Mouse (Mus musculus): ENCODE results near the gene Tpcn2. TPM values are rescaled to one million over a fixed set of nuclear protein-coding genes. Genes with fewer than 3 reads are reported as not detected.

The Tpcn2 gene
- total and polyA plus RNA-seq, 3 experiments, result 3.7 to 7.3 (median 7.2) TPM

DNA sequence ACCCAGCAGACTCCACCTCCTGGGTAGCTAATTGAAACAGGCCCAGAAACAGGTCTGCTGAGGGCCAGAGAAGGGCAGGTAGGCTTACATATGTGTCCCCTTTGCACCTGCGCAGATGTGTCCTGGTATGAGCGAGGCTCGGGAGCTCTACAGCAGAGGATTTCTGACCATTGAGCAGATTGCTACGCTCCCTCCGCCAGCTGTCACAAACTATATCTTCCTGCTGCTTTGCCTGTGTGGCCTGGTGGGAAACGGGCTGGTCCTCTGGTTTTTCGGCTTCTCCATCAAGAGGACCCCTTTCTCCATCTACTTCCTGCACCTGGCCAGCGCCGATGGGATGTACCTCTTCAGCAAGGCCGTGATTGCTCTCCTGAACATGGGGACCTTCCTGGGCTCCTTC lies 23.8 kb upstream of the Tpcn2 start:
- no peak for TF ChIP-seq MXI1 (IDR thresholded peaks at IDR 0.05; ENCODE audit: low read depth, low read length)
- TF ChIP-seq MEF2A (IDR thresholded peaks at IDR 0.05; ENCODE audit: borderline replicate concordance, low read depth, low read length), result no peak
- TF ChIP-seq CTCF (conservative IDR thresholded peaks at IDR 0.05 in 1 of 2, IDR thresholded peaks at IDR 0.05 in 1 of 2; ENCODE audit: low read depth in 2 of 2, low read length in 2 of 2), result no peak
- no peak for TF ChIP-seq SIN3A (IDR thresholded peaks at IDR 0.05; ENCODE audit: low read length)
- TF ChIP-seq JUN (IDR thresholded peaks at IDR 0.05; ENCODE audit: insufficient read depth, low read depth, low read length), result no peak
- TF ChIP-seq USF1 (IDR thresholded peaks at IDR 0.05; ENCODE audit: low read depth, low read length), result no peak
- TF ChIP-seq CHD1 (IDR thresholded peaks at IDR 0.05; ENCODE audit: low read depth, low read length), result no peak
- TF ChIP-seq MAZ (IDR thresholded peaks at IDR 0.05; ENCODE audit: low read depth, low read length), result no peak
- no peak for TF ChIP-seq ZNF384 (IDR thresholded peaks at IDR 0.05; ENCODE audit: low read depth, low read length)
- TF ChIP-seq POLR2A (IDR thresholded peaks at IDR 0.05; ENCODE audit: low read depth, low read length), result no peak
- TF ChIP-seq ZMIZ1 (IDR thresholded peaks at IDR 0.05; ENCODE audit: low read depth, low read length), result no peak
- TF ChIP-seq NRF1 (IDR thresholded peaks at IDR 0.05; ENCODE audit: low read depth, low read length), result no peak
- TF ChIP-seq ETS1 (conservative IDR thresholded peaks at IDR 0.05; ENCODE audit: low read depth, low read length), result no peak
- TF ChIP-seq CHD2 (IDR thresholded peaks at IDR 0.05; ENCODE audit: low read length), result no peak
- TF ChIP-seq EP300 (IDR thresholded peaks at IDR 0.05; ENCODE audit: low read length), result no peak
- no peak for TF ChIP-seq USF2 (conservative IDR thresholded peaks at IDR 0.05; ENCODE audit: low read depth, low read length)
- H3K4me1 ChIP-seq (ENCODE audit: control insufficient read depth in 1 of 2, insufficient read depth in 2 of 2), result peaks cover 3 to 14% of the 10 kb centered on the region in 2 experiments; a peak in 3 of 4 replicates
- no peak for DNase-seq (ENCODE audit: extremely low read depth)
- no peaks in the 10 kb centered on the region for H3K9me3 ChIP-seq (replicated peaks; ENCODE audit: low read length)
- in situ Hi-C loops (cut with MboI; ENCODE audit: low pct_ligation_motif_present, low pct_unique_long_range_greater_than_20kb, low sequenced_read_pairs), result no loop called here
- no peak overlapping the region for H3K4me3 ChIP-seq (replicated peaks in 1 of 3; ENCODE audit: low read depth in 2 of 3, low read length in 2 of 3, poor library complexity in 1 of 3)
- no peak overlapping the region for H3K4me2 ChIP-seq (ENCODE audit: insufficient read depth, low read depth, poor library complexity, severe bottlenecking)
- H3K36me3 ChIP-seq (replicated peaks in 1 of 2; ENCODE audit: control insufficient read depth in 1 of 2, insufficient read depth in 1 of 2, low read length in 1 of 2), result no peaks in the 10 kb centered on the region
- peaks cover 84% of the 10 kb centered on the region for H3K27me3 ChIP-seq (replicated peaks)
- dilution Hi-C loops (cut with MboI; ENCODE audit: extremely low pct_ligation_motif_present, extremely low pct_unique_long_range_greater_than_20kb, low sequenced_read_pairs), result no loop called here
- no peak overlapping the region for H3K9ac ChIP-seq (ENCODE audit: insufficient read depth, low read depth)
- H3K27ac ChIP-seq (ENCODE audit: insufficient read depth, low read depth), result no peak overlapping the region
- H3K79me2 ChIP-seq (replicated peaks; ENCODE audit: control insufficient read depth, extremely low read depth, insufficient read depth, poor library complexity, severe bottlenecking), result no peaks in the 10 kb centered on the region

DNA sequence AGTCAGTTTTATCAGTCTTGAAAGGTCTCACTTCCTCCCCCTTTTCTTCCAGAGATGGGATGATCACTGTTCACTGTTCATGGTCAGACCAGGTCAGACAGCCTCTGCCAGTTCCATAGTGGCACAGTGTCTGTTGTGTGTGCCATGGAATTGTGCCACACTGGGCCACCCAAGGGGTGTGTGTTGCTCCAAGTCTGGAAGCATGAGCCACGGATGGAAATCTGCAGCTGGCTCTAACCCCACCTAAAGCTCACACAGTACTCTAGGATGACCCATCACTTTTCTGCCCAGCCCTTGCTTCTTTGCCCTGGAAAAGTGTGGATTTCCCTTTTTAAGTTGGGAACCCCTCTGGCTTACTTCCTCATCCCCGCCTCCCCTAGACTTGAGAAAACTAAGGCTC lies 20.3 kb upstream of the Tpcn2 start:
- TF ChIP-seq POLR2AphosphoS2 (IDR thresholded peaks at IDR 0.05; ENCODE audit: low read depth, low read length) (no peak), UBTF (IDR thresholded peaks at IDR 0.05; ENCODE audit: low read depth, low read length) (no peak), NRF1 (IDR thresholded peaks at IDR 0.05; ENCODE audit: low read depth, low read length) (no peak), ZC3H11A (IDR thresholded peaks at IDR 0.05; ENCODE audit: low read depth, low read length) (no peak), EP300 (IDR thresholded peaks at IDR 0.05; ENCODE audit: low read length) (no peak), ZKSCAN1 (IDR thresholded peaks at IDR 0.05; ENCODE audit: borderline replicate concordance, low read depth, low read length) (no peak), CHD2 (IDR thresholded peaks at IDR 0.05; ENCODE audit: low read length) (no peak), SIN3A (IDR thresholded peaks at IDR 0.05; ENCODE audit: low read length) (no peak), MXI1 (IDR thresholded peaks at IDR 0.05; ENCODE audit: low read depth, low read length) (no peak), GABPA (IDR thresholded peaks at IDR 0.05; ENCODE audit: insufficient replicate concordance, low read depth, low read length) (no peak), E2F4 (IDR thresholded peaks at IDR 0.05; ENCODE audit: insufficient replicate concordance, low read depth, low read length) (no peak), JUN (IDR thresholded peaks at IDR 0.05; ENCODE audit: insufficient read depth, low read depth, low read length) (no peak), RAD21 (IDR thresholded peaks at IDR 0.05; ENCODE audit: low read depth, low read length) (no peak), MAZ (IDR thresholded peaks at IDR 0.05; ENCODE audit: low read depth, low read length) (no peak), CTCF (conservative IDR thresholded peaks at IDR 0.05 in 1 of 2, IDR thresholded peaks at IDR 0.05 in 1 of 2; ENCODE audit: low read depth in 2 of 2, low read length in 2 of 2) (no peak)
- no peak overlapping the region for H3K4me3 ChIP-seq (replicated peaks in 1 of 3; ENCODE audit: low read depth in 2 of 3, low read length in 2 of 3, poor library complexity in 1 of 3)
- no peaks in the 10 kb centered on the region for H3K79me2 ChIP-seq (replicated peaks; ENCODE audit: control insufficient read depth, extremely low read depth, insufficient read depth, poor library complexity, severe bottlenecking)
- dilution Hi-C loops (cut with MboI; ENCODE audit: extremely low pct_ligation_motif_present, extremely low pct_unique_long_range_greater_than_20kb, low sequenced_read_pairs) (no loop called here), in situ Hi-C loops (cut with MboI; ENCODE audit: low pct_ligation_motif_present, low pct_unique_long_range_greater_than_20kb, low sequenced_read_pairs) (no loop called here)
- no peak for DNase-seq (ENCODE audit: extremely low read depth)
- H3K4me2 ChIP-seq (ENCODE audit: insufficient read depth, low read depth, poor library complexity, severe bottlenecking), result no peak overlapping the region
- no peaks in the 10 kb centered on the region for H3K4me1 ChIP-seq (ENCODE audit: control insufficient read depth in 1 of 2, insufficient read depth in 2 of 2)
- H3K36me3 ChIP-seq (replicated peaks in 1 of 2; ENCODE audit: control insufficient read depth in 1 of 2, insufficient read depth in 1 of 2, low read length in 1 of 2), result no peaks in the 10 kb centered on the region
- peaks cover 94% of the 10 kb centered on the region for H3K27me3 ChIP-seq (replicated peaks)
- no peaks in the 10 kb centered on the region for H3K9me3 ChIP-seq (replicated peaks; ENCODE audit: low read length)
- H3K27ac ChIP-seq (ENCODE audit: insufficient read depth, low read depth), result no peak overlapping the region
- H3K9ac ChIP-seq (ENCODE audit: insufficient read depth, low read depth), result no peak overlapping the region

Data from CH12.LX (cell line).